Mouse (Mus musculus) thymus, postnatal 36 days (tissue): ENCODE measurements at regions not wholly inside any gene's neighbourhood (a gene's known extent, or its start where the extent isn't known, plus 50 kb on each side); places are given as distances from the start of the nearest gene placed in this dataset.
"Not testable (repeated sequence)": the region's sequence is repeated elsewhere in the genome, so short reads cannot be mapped to it uniquely, and the experiment has no call there.

ENCODE experiments used
- DNase-seq, 2 experiments: peaks; one replicate each; pipeline ENCODE4 v3.0.0; 2022; ENCODE audit warnings: mixed read lengths in 2 of 2

- no peak for DNase-seq
Measured at GRCm38 (mm10) chr6:22716864-22717557, 158.3 kb upstream of the Ptprz1 start.

DNA sequence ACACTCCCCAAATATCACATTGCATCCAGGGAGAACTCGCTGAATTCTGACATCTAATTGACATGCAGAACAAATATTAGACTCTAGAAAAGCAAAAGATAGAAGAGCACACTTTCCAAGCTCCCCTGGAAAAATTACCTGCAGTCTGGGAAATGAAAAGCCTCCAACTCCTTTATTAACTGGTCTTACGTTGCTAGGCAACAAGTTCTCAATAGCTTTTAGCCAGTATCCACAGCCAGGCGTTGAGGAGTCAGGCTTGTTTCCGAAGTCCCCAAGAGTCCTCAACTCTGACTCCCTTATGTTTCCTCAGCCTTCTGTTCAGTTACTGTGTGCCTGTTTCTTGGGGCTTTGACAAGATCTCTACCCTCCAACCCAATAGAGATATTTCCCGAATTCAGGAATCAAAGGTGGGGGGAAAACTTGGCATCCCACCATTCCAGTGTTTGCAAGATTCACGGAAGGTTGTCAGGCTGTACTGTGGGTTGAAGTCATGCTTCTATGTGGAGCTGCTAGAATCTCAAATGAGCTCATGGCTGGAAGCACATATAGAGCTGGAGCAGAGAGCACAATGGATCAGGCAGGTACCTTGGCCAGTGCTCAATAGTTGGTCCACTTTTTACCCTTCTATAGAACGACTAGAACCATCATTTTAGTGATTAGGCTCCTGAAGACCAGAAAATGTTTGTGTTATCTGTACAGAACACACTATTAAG, 159.0 kb upstream of the Ptprz1 start:
- no peak for DNase-seq

- no peak for DNase-seq
Measured at GRCm38 (mm10) chr6:22698187-22698586, 177.1 kb upstream of the Ptprz1 start.

GRCm38 (mm10) chr6:22688678-22689126, 186.6 kb upstream of the Ptprz1 start:
- DNase-seq = no peak

DNA sequence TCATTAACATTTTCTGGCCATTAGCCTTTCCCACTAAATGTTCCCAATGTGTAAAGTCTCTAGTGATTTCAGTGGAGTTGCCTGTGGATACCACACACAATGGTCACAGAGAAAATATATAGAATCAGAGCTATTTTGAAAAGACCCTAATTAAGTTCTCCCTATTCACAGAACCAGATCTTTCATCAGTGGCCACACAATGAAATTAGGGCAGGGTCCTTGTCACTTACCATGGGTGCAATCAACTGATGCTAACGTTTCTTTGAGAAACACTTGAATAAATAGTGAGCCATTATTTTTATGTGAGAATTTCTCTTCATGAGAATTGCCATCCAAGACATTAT, 200.7 kb upstream of the Ptprz1 start:
- DNase-seq = no peak

GRCm38 (mm10) chr6:22673919-22674585, 201.2 kb upstream of the Ptprz1 start:
- DNase-seq = no peak

- no peak for DNase-seq
Measured at GRCm38 (mm10) chr6:22671524-22671923, 203.8 kb upstream of the Ptprz1 start.

GRCm38 (mm10) chr6:22668190-22668975, 206.9 kb upstream of the Ptprz1 start:
- DNase-seq = no peak

GRCm38 (mm10) chr6:22657401-22657800, 217.9 kb upstream of the Ptprz1 start:
- not testable (repeated sequence) for DNase-seq

GRCm38 (mm10) chr6:22640100-22640499, 235.2 kb upstream of the Ptprz1 start:
- DNase-seq = no peak

GRCm38 (mm10) chr6:22635141-22635540, 240.2 kb upstream of the Ptprz1 start:
- no peak for DNase-seq

- no peak for DNase-seq
Measured at GRCm38 (mm10) chr6:22634740-22635139, 240.6 kb upstream of the Ptprz1 start.

DNA sequence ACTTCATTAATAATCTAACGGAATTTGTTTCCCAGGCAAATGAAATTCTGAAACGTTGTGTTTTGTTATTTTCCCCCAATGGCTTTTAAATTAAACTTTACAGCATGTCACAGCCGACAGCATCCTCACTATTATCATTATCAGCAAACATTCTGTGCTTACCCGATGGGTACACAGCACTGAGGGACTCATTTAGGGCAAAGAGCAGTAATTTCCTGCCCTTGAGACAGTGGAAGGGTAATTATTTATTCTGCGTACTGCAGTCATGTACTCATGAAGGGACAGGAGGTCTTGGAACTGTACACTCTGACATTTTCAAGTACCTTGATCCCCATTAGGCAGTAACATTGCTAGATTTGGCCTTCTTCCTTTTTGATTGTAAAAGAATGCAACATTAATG, 235.5 kb upstream of the Fam3c start:
- DNase-seq = no peak

DNA sequence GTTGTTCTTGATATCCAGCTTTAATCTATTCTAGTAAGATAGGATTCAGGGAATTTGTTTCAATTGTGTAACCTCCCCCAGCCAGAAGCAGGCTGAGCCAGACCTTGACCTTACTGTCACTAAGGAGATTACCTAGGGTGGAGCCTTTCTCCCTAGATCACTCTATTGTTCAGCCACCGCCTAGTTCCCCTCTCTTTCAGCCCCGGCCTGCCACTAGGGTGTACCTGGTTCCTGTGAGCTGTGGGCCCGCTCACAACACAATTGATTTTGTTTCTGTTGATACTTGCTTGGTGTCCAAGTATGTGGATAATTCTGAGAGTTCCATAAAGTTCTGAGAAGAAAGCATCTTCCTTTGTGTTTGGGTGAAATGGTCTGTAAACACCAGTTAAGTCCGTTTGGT, 228.8 kb upstream of the Fam3c start:
- DNase-seq = no peak

GRCm38 (mm10) chr6:22572925-22573324, 216.9 kb upstream of the Fam3c start:
- no peak for DNase-seq

GRCm38 (mm10) chr6:22567891-22568290, 211.8 kb upstream of the Fam3c start:
- DNase-seq = no peak

- no peak for DNase-seq
Measured at GRCm38 (mm10) chr6:22548296-22549245, 192.5 kb upstream of the Fam3c start.

DNA sequence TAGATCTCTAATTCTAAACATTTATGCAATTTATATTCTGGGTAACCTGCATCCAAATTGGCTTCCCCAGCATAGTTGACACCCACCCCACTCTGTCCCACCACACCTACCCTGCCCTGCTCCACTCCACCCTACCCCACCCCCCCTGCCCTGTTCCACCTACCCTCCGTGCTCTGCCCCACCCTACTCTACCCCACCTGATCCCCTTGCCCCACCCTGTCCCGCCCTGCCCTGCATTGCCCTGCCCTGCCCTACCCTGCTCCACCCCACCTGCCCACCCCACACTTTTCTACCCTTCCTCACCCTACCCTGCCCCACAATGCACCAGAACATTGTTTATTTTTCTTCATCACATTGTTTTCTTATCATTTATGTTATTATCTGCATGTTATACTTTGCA, 185.6 kb upstream of the Fam3c start:
- no peak for DNase-seq

DNA sequence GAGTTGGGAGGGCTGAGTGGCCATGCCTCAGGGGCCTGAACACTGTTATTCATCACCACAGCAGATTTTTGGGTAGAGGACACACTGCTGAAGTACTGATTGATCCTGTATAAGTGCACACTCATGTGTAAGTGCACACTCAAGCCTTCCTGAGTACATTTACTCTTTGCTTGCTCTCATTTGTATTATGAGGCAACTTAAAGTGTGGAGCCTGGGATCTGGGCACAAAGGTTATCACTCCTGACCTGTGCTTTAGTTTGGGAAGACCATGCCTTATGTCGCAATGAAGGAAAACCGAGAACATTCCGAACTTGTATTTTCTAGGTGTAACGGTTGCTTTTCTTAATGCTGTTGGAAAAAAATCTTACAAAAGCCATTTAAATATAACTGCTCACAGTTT, 182.2 kb upstream of the Fam3c start:
- DNase-seq = no peak

- no peak for DNase-seq
Measured at GRCm38 (mm10) chr6:22524384-22524783, 168.3 kb upstream of the Fam3c start.

- no peak for DNase-seq
Measured at GRCm38 (mm10) chr6:22523582-22524234, 167.7 kb upstream of the Fam3c start.
